Mouse (Mus musculus) megakaryocyte, embryonic 14.5 days (primary cell): ENCODE data around the gene Wdr62.

Source experiments
- FLI1 ChIP-seq: IDR thresholded peaks from 2 replicates; pipeline ENCODE4 v1.6.1; 2012; ENCODE audit warnings: low read length, inconsistent platforms, mixed read lengths
- GATA1 ChIP-seq: IDR thresholded peaks from 3 replicates; pipeline ENCODE4 v1.6.1; 2012; ENCODE audit warnings: mixed read lengths, low read length, inconsistent platforms, borderline replicate concordance

GRCm38 (mm10) chr7:30215875-30216274 lies 64.3 kb downstream of the Wdr62 start:
- TF ChIP-seq GATA1 (no peak), FLI1 (no peak)
